Comparison of ENCODE assay signal across 15 mouse cellular contexts in the genomic region with DNA sequence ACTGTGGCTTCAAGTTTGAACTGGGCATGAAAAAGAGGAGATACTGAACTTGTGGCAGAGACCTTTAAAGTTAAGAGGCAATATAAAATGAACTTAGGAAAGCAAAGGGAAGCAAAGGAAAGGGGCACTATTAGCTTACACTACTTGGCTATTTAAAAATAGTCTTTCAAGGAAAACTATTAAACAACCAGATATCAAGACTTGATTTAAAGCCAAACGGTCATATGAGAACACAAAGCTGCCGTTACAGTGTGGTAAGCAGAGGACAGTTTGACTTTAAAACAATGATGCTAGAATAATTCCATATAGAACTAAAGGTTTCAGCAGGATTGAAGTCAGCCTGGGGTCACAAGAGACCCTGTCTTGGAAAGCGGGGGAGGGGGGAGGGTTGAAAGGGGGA. TPM values are rescaled to one million over a fixed set of nuclear protein-coding genes. Genes with fewer than 3 reads are reported as not detected.
DNase-seq lines count a peak whose midpoint lies in the region; ATAC-seq and TF ChIP-seq lines count a peak whose summit lies in the region.
"Had no signal": no experiment of that assay in that cellular context is flagged by ENCODE, and none has a peak within 500 bp of the region (broad histone marks: within the 10 kb centered on the region; RNA-seq: fewer than 3 reads in every experiment).

No protein-coding gene starts in this region.

- no peaks in the 10 kb centered on the region for H3K36me3 ChIP-seq in hindbrain, embryonic 15.5 days
- H3K36me3 ChIP-seq in hindbrain, postnatal 0 days (ENCODE audit: insufficient read depth, low read length): no peaks in the 10 kb centered on the region
- no peaks in the 10 kb centered on the region for H3K36me3 ChIP-seq in kidney, postnatal 0 days (ENCODE audit: insufficient read depth, low read length)
- no peaks in the 10 kb centered on the region for H3K36me3 ChIP-seq in spleen, adult 2 months (ENCODE audit: control insufficient read depth, insufficient read depth, low read length)
- H3K36me3 ChIP-seq in stomach, postnatal 0 days (ENCODE audit: control insufficient read depth, insufficient read depth, low read length): no peaks in the 10 kb centered on the region
- H3K36me3 ChIP-seq: limb, embryonic 12.5 days had no signal

- peaks cover 18% of the 10 kb centered on the region for H3K4me1 ChIP-seq in hindbrain, embryonic 15.5 days (replicated peaks)
- no peaks in the 10 kb centered on the region for H3K4me1 ChIP-seq in hindbrain, postnatal 0 days (ENCODE audit: insufficient read depth, low read length)
- H3K4me1 ChIP-seq in kidney, postnatal 0 days (replicated peaks; ENCODE audit: insufficient read depth, low read length): peaks cover 13% of the 10 kb centered on the region; the same call in 1 of the 2 replicates
- peaks cover 7% of the 10 kb centered on the region for H3K4me1 ChIP-seq in spleen, adult 2 months (ENCODE audit: control insufficient read depth, insufficient read depth, insufficient read length)
- H3K4me1 ChIP-seq in stomach, postnatal 0 days (replicated peaks; ENCODE audit: control insufficient read depth, insufficient read depth): 0 out of 2 replicates have a peak, but pooled peaks cover 4% of the 10 kb centered on the region

- no peak overlapping the region for H3K9ac ChIP-seq in hindbrain, embryonic 15.5 days
- no peak overlapping the region for H3K9ac ChIP-seq in hindbrain, postnatal 0 days (replicated peaks; ENCODE audit: low read length)
- H3K9ac ChIP-seq in kidney, postnatal 0 days (ENCODE audit: low read depth, low read length): no peak overlapping the region
- no peak overlapping the region for H3K9ac ChIP-seq in stomach, postnatal 0 days (ENCODE audit: low read length)
- H3K9ac ChIP-seq: forebrain, embryonic 13.5 days; limb, embryonic 12.5 days; liver, embryonic 12.5 days had no signal

- WGBS in hindbrain, embryonic 15.5 days: 74% methylated on average over 3 of the region's 3 CpGs
- 62% methylated on average over 3 of the region's 3 CpGs for WGBS in hindbrain, postnatal 0 days
- 18% methylated on average over 3 of the region's 3 CpGs for WGBS in kidney, postnatal 0 days
- 76% methylated on average over 3 of the region's 3 CpGs for WGBS in spleen, adult 2 months
- 32% methylated on average over 3 of the region's 3 CpGs for WGBS in stomach, postnatal 0 days

- DNase-seq in hindbrain, postnatal 0 days (ENCODE audit: low spot score): no peak
- peak; percentile 78 for DNase-seq in kidney, postnatal 0 days (ENCODE audit: low spot score)
- no peak for DNase-seq in kidney, postnatal 36 days
- no peak for DNase-seq in spleen, adult 2 months (ENCODE audit: low read depth in 1 of 2, low spot score in 2 of 2)
- DNase-seq in spleen, postnatal 14 days (ENCODE audit: low spot score in 2 of 2): no peak
- DNase-seq in stomach, postnatal 0 days (ENCODE audit: low spot score): no peak
- DNase-seq: cerebellum, adult 8-10 months; gastrocnemius, postnatal 10 days; heart, postnatal 14 days; thymus, postnatal 36 days had no signal

- no peak overlapping the region for H3K4me3 ChIP-seq in hindbrain, embryonic 15.5 days
- no peak overlapping the region for H3K4me3 ChIP-seq in hindbrain, postnatal 0 days (ENCODE audit: low read length)
- no peak overlapping the region for H3K4me3 ChIP-seq in kidney, postnatal 0 days (replicated peaks; ENCODE audit: low read depth, low read length)
- H3K4me3 ChIP-seq in spleen, adult 2 months (ENCODE audit: extremely low read depth, insufficient read depth, insufficient read length): no peak overlapping the region
- no peak overlapping the region for H3K4me3 ChIP-seq in stomach, postnatal 0 days (ENCODE audit: low read depth, low read length)
- H3K4me3 ChIP-seq: forebrain, embryonic 13.5 days; limb, embryonic 12.5 days; liver, embryonic 12.5 days; midbrain, embryonic 10.5 days had no signal

- no peak for ATAC-seq in hindbrain, embryonic 15.5 days (ENCODE audit: low FRiP score, low read depth)
- ATAC-seq in hindbrain, postnatal 0 days: no peak
- ATAC-seq in kidney, postnatal 0 days (replicated peaks; ENCODE audit: low FRiP score, low read depth): no peak
- no peak for ATAC-seq in stomach, postnatal 0 days (ENCODE audit: low FRiP score, low TSS enrichment)
- ATAC-seq: forebrain, embryonic 13.5 days; liver, embryonic 12.5 days had no signal

- TF ChIP-seq CTCF in hindbrain, postnatal 0 days (IDR thresholded peaks at IDR 0.05; ENCODE audit: low read depth): no peak
- TF ChIP-seq CTCF in kidney, postnatal 0 days (IDR thresholded peaks at IDR 0.05; ENCODE audit: low read depth): no peak
- no peak for TF ChIP-seq CTCF in spleen, adult 2 months (IDR thresholded peaks at IDR 0.05; ENCODE audit: extremely low read depth, insufficient read depth, insufficient read length, insufficient replicate concordance)
- TF ChIP-seq CTCF in stomach, postnatal 0 days (IDR thresholded peaks at IDR 0.05; ENCODE audit: low read depth): no peak

- no peak for TF ChIP-seq EP300 in stomach, postnatal 0 days (optimal IDR thresholded peaks at IDR 0.05)

- TF ChIP-seq POLR2A in spleen, adult 2 months (IDR thresholded peaks at IDR 0.05; ENCODE audit: low read depth, low read length): no peak

- H3K27ac ChIP-seq in hindbrain, embryonic 15.5 days (replicated peaks): 0 out of 2 replicates have a peak overlapping the region, but pooled peaks have one; percentile 57
- H3K27ac ChIP-seq in hindbrain, postnatal 0 days: no peak overlapping the region
- H3K27ac ChIP-seq in kidney, postnatal 0 days: peak overlapping the region; percentile 37
- H3K27ac ChIP-seq in spleen, adult 2 months (ENCODE audit: insufficient read depth, low read length): 0 out of 2 replicates have a peak overlapping the region, but pooled peaks have one; percentile 8
- H3K27ac ChIP-seq in stomach, postnatal 0 days (replicated peaks): peak overlapping the region; percentile 36
- H3K27ac ChIP-seq: forebrain, embryonic 13.5 days; limb, embryonic 12.5 days; liver, embryonic 12.5 days; midbrain, embryonic 10.5 days had no signal

- H3K4me2 ChIP-seq in hindbrain, embryonic 15.5 days: no peak overlapping the region
- no peak overlapping the region for H3K4me2 ChIP-seq in hindbrain, postnatal 0 days (ENCODE audit: low read depth, low read length)
- no peak overlapping the region for H3K4me2 ChIP-seq in kidney, postnatal 0 days (ENCODE audit: low read length)
- no peak overlapping the region for H3K4me2 ChIP-seq in stomach, postnatal 0 days (replicated peaks; ENCODE audit: low read depth)
- H3K4me2 ChIP-seq: forebrain, embryonic 13.5 days; limb, embryonic 12.5 days; liver, embryonic 12.5 days had no signal

- no peaks in the 10 kb centered on the region for H3K9me3 ChIP-seq in hindbrain, embryonic 15.5 days
- H3K9me3 ChIP-seq in hindbrain, postnatal 0 days (ENCODE audit: low read length): no peaks in the 10 kb centered on the region
- H3K9me3 ChIP-seq in kidney, postnatal 0 days (replicated peaks; ENCODE audit: low read length): no peaks in the 10 kb centered on the region
- no peaks in the 10 kb centered on the region for H3K9me3 ChIP-seq in stomach, postnatal 0 days (ENCODE audit: control insufficient read depth, low read length)
- H3K9me3 ChIP-seq: forebrain, embryonic 13.5 days; limb, embryonic 12.5 days; liver, embryonic 12.5 days; midbrain, embryonic 10.5 days had no signal

- no peaks in the 10 kb centered on the region for H3K27me3 ChIP-seq in hindbrain, embryonic 15.5 days
- no peaks in the 10 kb centered on the region for H3K27me3 ChIP-seq in hindbrain, postnatal 0 days (ENCODE audit: insufficient read depth, low read length)
- H3K27me3 ChIP-seq in kidney, postnatal 0 days (ENCODE audit: insufficient read depth, low read length): no peaks in the 10 kb centered on the region
- H3K27me3 ChIP-seq in spleen, adult 2 months (ENCODE audit: control insufficient read depth, insufficient read depth, low read length): no peaks in the 10 kb centered on the region
- H3K27me3 ChIP-seq in stomach, postnatal 0 days (ENCODE audit: control insufficient read depth, insufficient read depth, low read length): no peaks in the 10 kb centered on the region
- H3K27me3 ChIP-seq: forebrain, embryonic 13.5 days; limb, embryonic 12.5 days; liver, embryonic 12.5 days had no signal

RNA-seq across cellular contexts. Expression of gene Aftph, which starts 7.3 kb away (rescaled TPM):
- polyA plus RNA-seq in hindbrain, embryonic 15.5 days (2015; fragmentation: Nextera tagmentation; extraction: Ambion mirVana): 32.1 and 37.1 TPM in 2 replicates
- 40.6 and 41.4 TPM in 2 replicates for total RNA-seq in hindbrain, postnatal 0 days (2014; rRNA removed)
- polyA plus RNA-seq in hindbrain, postnatal 0 days (2015; fragmentation: Nextera tagmentation; extraction: Ambion mirVana): 22.8 and 22.9 TPM in 2 replicates
- 25.1 and 25.4 TPM in 2 replicates for polyA plus RNA-seq in kidney, postnatal 0 days (2015; fragmentation: Nextera tagmentation; extraction: Ambion mirVana)
- polyA plus RNA-seq in spleen, adult 2 months (2012; rRNA removed): 31.0 and 37.3 TPM in 2 replicates
- 14.8 and 15.3 TPM in 2 replicates for polyA plus RNA-seq in stomach, postnatal 0 days (2015; fragmentation: Nextera tagmentation; extraction: Ambion mirVana)
